Mouse (Mus musculus) liver, embryonic 14.5 days (tissue): ENCODE measurements around the gene Dapk1. TPM values are rescaled to one million over a fixed set of nuclear protein-coding genes. Genes with fewer than 3 reads are reported as not detected.

ENCODE experiments used
- ATAC-seq: fragments of 200-750 bp; cut with Nextera tagmentation; 2 replicates; pipeline ENCODE4 v1.8.0; 2017; ENCODE audit warnings: moderate number of reproducible peaks, mild to moderate bottlenecking, moderate library complexity; ENCODE audit not compliant: insufficient read depth
- DNase-seq, 3 experiments: peaks; one replicate each; pipeline ENCODE4 v3.0.0-alpha.2; 2012 to 2013; ENCODE audit warnings: low read depth in 3 of 3, low spot score in 3 of 3
- H3K27ac ChIP-seq: fragments of 300-500 bp; sonication (generic); 2 replicates; pipeline ENCODE4 v1.5.1; 2014; ENCODE audit warnings: moderate library complexity, mild to moderate bottlenecking, control low read depth, inconsistent platforms
- H3K27me3 ChIP-seq: fragments of 300-500 bp; sonication (generic); 2 replicates; pipeline ENCODE4 v1.6.1; 2014; ENCODE audit warnings: mild to moderate bottlenecking, low read length, moderate library complexity; ENCODE audit not compliant: control insufficient read depth, insufficient read depth
- H3K36me3 ChIP-seq: fragments of 300-500 bp; sonication (generic); replicated peaks from 2 replicates; pipeline ENCODE4 v1.6.1; 2014; ENCODE audit warnings: low read depth; ENCODE audit not compliant: control insufficient read depth, insufficient read depth
- H3K4me1 ChIP-seq, 2 experiments: fragments of 200-500 bp in 1 of 2; fragments of 300-500 bp in 1 of 2; sonication (generic) in 1 of 2; replicated peaks; 2 replicates each; pipeline ENCODE4 v1.6.1; 2012 to 2014; ENCODE audit warnings: antibody characterized with exemption in 1 of 2, inconsistent platforms in 1 of 2, low read length in 1 of 2; ENCODE audit not compliant: control insufficient read depth in 2 of 2, insufficient read depth in 2 of 2
- H3K4me2 ChIP-seq: fragments of 300-500 bp; sonication (generic); 2 replicates; pipeline ENCODE4 v1.6.1; 2014; ENCODE audit warnings: low read depth, mild to moderate bottlenecking, control low read depth, moderate library complexity
- H3K4me3 ChIP-seq, 2 experiments: fragments of 200-500 bp in 1 of 2; fragments of 300-500 bp in 1 of 2; sonication (generic) in 1 of 2; 2 replicates each; pipeline ENCODE4 v1.5.1; 2012 to 2014; ENCODE audit warnings: low read depth in 2 of 2, low read length in 2 of 2, mild to moderate bottlenecking in 2 of 2, control low read depth in 1 of 2, inconsistent platforms in 1 of 2, moderate library complexity in 1 of 2; ENCODE audit not compliant: insufficient read depth in 1 of 2
- H3K9ac ChIP-seq: fragments of 300-500 bp; sonication (generic); replicated peaks from 2 replicates; pipeline ENCODE4 v1.6.1; 2014; ENCODE audit warnings: mild to moderate bottlenecking, control low read depth, moderate library complexity
- H3K9me3 ChIP-seq: fragments of 300-500 bp; sonication (generic); 2 replicates; pipeline ENCODE4 v1.6.1; 2016; ENCODE audit warnings: low read length, mixed read lengths; ENCODE audit not compliant: control insufficient read depth
- CTCF ChIP-seq: IDR thresholded peaks from 2 replicates; pipeline ENCODE4 v1.5.1; 2016; ENCODE audit warnings: antibody characterized with exemption, low read depth, control low read depth
- EP300 ChIP-seq: IDR thresholded peaks from 2 replicates; pipeline ENCODE4 v1.6.1; 2016; ENCODE audit warnings: antibody characterized with exemption, low read depth
- WGBS: fragments of 180-500 bp; shearing (Covaris S2); extraction: QIAGEN DNeasy Blood & Tissue Kit; methylation state at CpG from one replicate; pipeline ENCODE4 v1.1.7; 2014; ENCODE audit not compliant: insufficient replicate concordance; 5-methylcytosine and 5-hydroxymethylcytosine counted together
- polyA plus RNA-seq, 2 experiments: library from polyadenylated mRNA; depleted of rRNA in 1 of 2; stranded (reverse) in 1 of 2; unstranded in 1 of 2; fragments of >200 nt; fragmentation: Nextera tagmentation in 1 of 2; extraction: Ambion mirVana in 1 of 2; gene quantifications; 2 replicates each; pipeline versions ENCODE4 v1.2.1 to v1.2.3; 2012 to 2014

Gene Dapk1
- polyA plus RNA-seq, 2 experiments = 4.8 to 7.1 TPM

GRCm38 (mm10) chr13:60594866-60595265, 6.9 kb upstream of the Dapk1 start:
- H3K27ac ChIP-seq = no peak overlapping the region
- WGBS = 56% methylated on average over 3 of the region's 3 CpGs
- no peaks in the 10 kb centered on the region for H3K9me3 ChIP-seq
- TF ChIP-seq CTCF (no peak), EP300 (no peak)
- H3K4me1 ChIP-seq = no peaks in the 10 kb centered on the region
- ATAC-seq (no peak), DNase-seq (no peak)
- no peak overlapping the region for H3K4me3 ChIP-seq
- H3K27me3 ChIP-seq = no peaks in the 10 kb centered on the region
- no peaks in the 10 kb centered on the region for H3K36me3 ChIP-seq
- H3K9ac ChIP-seq = no peak overlapping the region
- no peak overlapping the region for H3K4me2 ChIP-seq

- DNase-seq (no peak), ATAC-seq (no peak)
- no peak overlapping the region for H3K4me3 ChIP-seq
- no peaks in the 10 kb centered on the region for H3K27me3 ChIP-seq
- H3K36me3 ChIP-seq = no peaks in the 10 kb centered on the region
- 84% methylated on average over 6 of the region's 6 CpGs for WGBS
- H3K9me3 ChIP-seq = no peaks in the 10 kb centered on the region
- no peak overlapping the region for H3K27ac ChIP-seq
- no peak for TF ChIP-seq EP300
- no peak for TF ChIP-seq CTCF
- H3K4me1 ChIP-seq = no peaks in the 10 kb centered on the region
- H3K4me2 ChIP-seq = no peak overlapping the region
- no peak overlapping the region for H3K9ac ChIP-seq
These were observed 6.2 kb upstream of the Dapk1 start for GRCm38 (mm10) chr13:60595519-60595918.

- no peak for TF ChIP-seq CTCF
- TF ChIP-seq EP300 = no peak
- Histone ChIP-seq H3K27me3 (no peaks in the 10 kb centered on the region), H3K9me3 (no peaks in the 10 kb centered on the region), H3K4me1 (peaks cover 0 to 9% of the 10 kb centered on the region in 2 experiments; a peak in 1 of 4 replicates), H3K4me2 (peak overlapping the region; percentile 88), H3K27ac (no peak overlapping the region), H3K4me3 (peak overlapping the region; percentile 57 to 76), H3K9ac (peak overlapping the region; percentile 69), H3K36me3 (no peaks in the 10 kb centered on the region)
- 17% methylated on average over 34 of the region's 34 CpGs for WGBS
- ATAC-seq (peak; percentile 53), DNase-seq (no peak)
These were observed 887 bp downstream of the Dapk1 start for GRCm38 (mm10) chr13:60602416-60603251.

- ATAC-seq (no peak), DNase-seq (no peak)
- H3K9me3 ChIP-seq = no peaks in the 10 kb centered on the region
- TF ChIP-seq CTCF (no peak), EP300 (no peak)
- H3K9ac ChIP-seq = no peak overlapping the region
- H3K4me3 ChIP-seq = peak overlapping the region; percentile 57 to 76; a peak in 2 of 4 replicates
- no peaks in the 10 kb centered on the region for H3K36me3 ChIP-seq
- 63% methylated on average over 5 of the region's 5 CpGs for WGBS
- H3K4me2 ChIP-seq = peak overlapping the region; percentile 88
- H3K27me3 ChIP-seq = no peaks in the 10 kb centered on the region
- peaks cover 0 to 14% of the 10 kb centered on the region in 2 experiments; a peak in 1 of 4 replicates for H3K4me1 ChIP-seq
- H3K27ac ChIP-seq = no peak overlapping the region
These were observed 1.5 kb downstream of the Dapk1 start for GRCm38 (mm10) chr13:60603252-60603562.

- ATAC-seq = no peak
- H3K9me3 ChIP-seq = no peaks in the 10 kb centered on the region
These were observed 5.7 kb downstream of the Dapk1 start for GRCm38 (mm10) chr13:60607411-60607810.

More at GRCm38 (mm10) chr13:60607411-60607810, 5.7 kb downstream of the Dapk1 start:
- Histone ChIP-seq H3K4me3 (no peak overlapping the region), H3K27ac (no peak overlapping the region), H3K4me1 (peaks cover 0 to 24% of the 10 kb centered on the region in 2 experiments; a peak in 2 of 4 replicates), H3K4me2 (no peak overlapping the region), H3K27me3 (no peaks in the 10 kb centered on the region), H3K36me3 (no peaks in the 10 kb centered on the region), H3K9ac (no peak overlapping the region)
- TF ChIP-seq EP300 (no peak), CTCF (no peak)
- DNase-seq = no peak
- 68% methylated on average over 8 of the region's 8 CpGs for WGBS
